Mouse (Mus musculus): Measurements from ENCODE around the gene B3gat1.

DNA sequence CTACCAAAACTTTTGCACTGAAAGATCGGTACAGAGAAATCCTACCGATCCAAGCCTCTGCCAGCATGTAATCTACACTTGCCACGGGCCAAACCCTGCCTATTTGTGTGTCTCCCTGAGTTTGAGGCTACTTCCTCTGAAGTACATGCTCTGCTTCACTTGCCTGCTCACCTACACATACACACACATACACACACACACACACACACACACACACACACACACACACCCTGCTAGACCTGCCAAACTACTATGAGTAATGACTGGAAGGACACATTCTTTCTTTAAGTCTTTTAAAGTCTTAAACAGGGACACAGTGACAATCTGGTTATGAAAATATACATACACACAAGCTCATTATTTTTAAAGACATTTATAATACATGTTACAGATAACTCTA is 64.7 kb downstream of the B3gat1 start:
- TF ChIP-seq CTCF (IDR thresholded peaks at IDR 0.05; ENCODE audit: borderline replicate concordance, control insufficient read depth, extremely low read depth, insufficient read depth, low read length, poor library complexity) (no peak), POLR2A (IDR thresholded peaks at IDR 0.05; ENCODE audit: control insufficient read depth, extremely low read depth, insufficient read depth, low read length, poor library complexity) (no peak)

Measured in thymus, adult 2 months (tissue).